Mouse (Mus musculus): ENCODE results near the gene Tmem232.
"Not testable (repeated sequence)": the region's sequence is repeated elsewhere in the genome, so short reads cannot be mapped to it uniquely, and the experiment has no call there.

The Tmem232 gene

DNA sequence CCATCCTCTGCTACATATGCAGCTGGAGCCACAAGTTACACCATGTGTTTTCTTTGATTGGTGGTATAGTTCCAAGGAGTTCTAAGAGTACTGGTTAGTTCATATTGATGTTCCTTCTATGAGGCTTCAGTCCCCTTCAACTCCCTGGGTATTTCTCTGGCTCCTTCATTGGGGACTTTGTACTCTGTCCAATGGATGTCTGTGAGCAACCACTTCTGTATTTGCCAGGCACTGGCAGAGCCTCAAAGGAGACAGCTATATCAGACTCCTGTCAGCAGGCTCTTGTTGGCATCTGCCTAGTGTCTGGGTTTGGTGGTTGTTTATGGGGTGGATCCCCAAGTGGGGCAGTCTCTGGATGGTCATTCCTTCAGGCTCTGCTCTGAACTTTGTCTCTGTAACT is 8.2 kb downstream of the Tmem232 start:
- DNase-seq (ENCODE audit: low spot score in 2 of 2) = not testable (repeated sequence)

DNA sequence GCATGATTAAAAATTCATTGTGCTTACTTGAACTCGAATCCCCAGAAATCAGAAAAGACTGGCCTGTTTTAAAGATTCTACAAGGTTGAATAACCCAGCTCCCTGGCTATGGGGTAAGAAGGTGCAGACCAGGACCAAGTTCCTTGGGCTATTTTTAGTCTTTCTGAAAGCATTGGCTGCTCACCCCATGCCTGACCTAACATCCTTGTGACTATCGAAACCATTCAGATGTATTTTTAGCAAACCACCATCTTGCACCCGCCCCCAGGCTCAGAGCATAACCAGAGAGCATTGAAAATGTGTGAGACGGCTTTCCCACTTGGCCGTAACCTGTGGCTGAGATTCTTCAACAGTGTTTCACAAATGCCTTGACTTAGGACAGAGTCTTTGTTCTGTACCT is 13.1 kb downstream of the Tmem232 start:
- peak in 1 of 2 experiments; percentile 3 for DNase-seq (ENCODE audit: low spot score in 2 of 2)

DNA sequence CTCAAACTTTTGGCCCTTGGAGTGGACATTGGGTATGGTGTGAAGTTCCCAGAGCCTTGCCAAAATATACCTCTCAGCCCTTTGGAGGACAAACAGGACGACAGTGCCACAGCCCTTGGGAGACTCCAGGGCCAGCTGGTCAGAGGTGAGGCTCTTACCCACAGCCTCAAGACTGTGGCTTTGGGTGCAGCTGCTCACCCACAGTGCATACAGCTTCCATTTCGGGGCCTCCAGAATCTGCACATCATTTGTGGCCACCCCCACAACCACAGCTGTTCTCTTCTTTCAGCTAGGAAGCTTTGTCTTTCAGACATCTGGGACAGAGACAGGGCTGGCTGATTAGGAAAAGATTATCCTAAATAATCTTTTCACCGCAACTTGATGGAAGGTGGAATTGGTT is 27.1 kb downstream of the Tmem232 start:
- DNase-seq (ENCODE audit: low spot score in 2 of 2) = no peak

DNA sequence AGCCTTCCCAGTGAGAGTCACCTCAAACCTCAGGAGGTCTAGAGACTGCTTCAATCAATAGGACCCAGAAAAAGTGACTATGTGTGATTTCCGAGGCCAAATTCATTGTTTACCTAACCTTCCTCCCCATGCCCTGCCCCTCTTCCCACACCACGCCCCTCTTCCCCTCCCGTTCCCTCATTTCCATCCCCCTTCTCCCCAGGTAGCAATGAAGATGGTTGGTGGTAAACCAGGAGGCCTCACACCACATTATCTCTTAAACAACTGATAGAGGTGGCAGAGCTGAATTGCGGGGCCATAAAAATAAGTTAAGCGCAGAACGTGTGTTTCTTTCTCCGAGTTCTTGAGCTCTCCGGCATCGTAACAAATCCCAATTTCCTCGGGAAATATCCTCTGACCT is 55.9 kb downstream of the Tmem232 start:
- no peak for DNase-seq (ENCODE audit: low spot score in 2 of 2)

DNA sequence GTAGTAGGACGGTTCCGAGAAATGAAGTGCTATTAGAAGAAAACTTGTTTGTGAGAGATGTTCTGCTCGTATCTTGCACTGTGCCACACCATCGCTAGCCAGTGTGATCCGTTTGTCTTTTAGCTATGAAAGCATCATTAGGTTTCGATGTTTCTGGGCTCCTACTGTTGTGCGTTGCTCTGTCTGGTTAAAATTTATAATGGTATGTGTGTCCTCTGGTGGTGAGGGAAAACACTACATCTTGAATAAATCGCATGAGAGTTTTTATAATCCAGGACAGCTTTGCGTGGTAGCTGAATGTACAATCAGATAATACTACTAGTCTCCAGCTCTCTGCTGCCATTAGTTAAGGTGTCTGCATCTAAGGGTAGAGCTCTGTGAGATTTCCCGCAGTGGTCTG is 63.8 kb downstream of the Tmem232 start:
- peak in 1 of 2 experiments; percentile 15 for DNase-seq (ENCODE audit: low spot score in 2 of 2)

DNA sequence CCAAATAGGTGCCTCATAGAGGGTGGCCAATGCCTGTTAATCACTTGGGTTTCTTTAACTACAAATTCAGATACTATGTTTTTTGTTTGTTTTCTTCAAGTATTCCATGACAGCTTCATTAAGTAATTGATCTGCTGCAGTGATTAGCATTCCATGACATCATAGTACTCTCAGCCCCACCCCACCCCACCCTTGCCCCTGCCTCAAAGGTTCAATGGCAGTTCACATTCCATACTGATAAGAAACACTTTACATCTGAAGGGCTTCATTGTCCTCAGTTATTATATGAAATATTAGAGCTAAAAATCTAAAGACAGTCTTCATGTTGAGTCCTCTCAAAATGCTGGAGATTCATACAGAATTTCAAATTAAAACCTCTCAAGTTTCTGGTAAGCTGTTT is 89.8 kb downstream of the Tmem232 start:
- DNase-seq (ENCODE audit: low spot score in 2 of 2) = no peak

DNA sequence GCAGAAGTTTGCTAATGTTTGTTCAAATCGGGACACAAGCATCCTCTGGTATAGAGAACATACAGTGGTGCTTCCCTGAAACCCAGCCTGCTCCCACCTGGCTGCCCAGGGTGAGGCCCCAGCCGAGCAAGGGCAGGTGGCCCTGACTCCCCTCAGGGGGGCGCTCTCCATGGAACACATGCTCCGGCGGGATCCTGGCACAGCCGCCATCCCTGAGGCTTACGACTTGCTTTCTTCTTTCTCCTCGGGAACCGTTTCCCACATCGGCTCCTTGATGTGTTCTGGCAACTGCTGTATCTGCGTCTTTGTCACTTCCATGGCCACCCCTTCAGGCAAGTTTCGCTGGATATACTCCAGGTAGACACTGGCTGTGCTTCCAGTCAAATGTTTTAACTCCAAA is 102.7 kb downstream of the Tmem232 start:
- not testable (repeated sequence) for DNase-seq (ENCODE audit: low spot score in 2 of 2)

DNA sequence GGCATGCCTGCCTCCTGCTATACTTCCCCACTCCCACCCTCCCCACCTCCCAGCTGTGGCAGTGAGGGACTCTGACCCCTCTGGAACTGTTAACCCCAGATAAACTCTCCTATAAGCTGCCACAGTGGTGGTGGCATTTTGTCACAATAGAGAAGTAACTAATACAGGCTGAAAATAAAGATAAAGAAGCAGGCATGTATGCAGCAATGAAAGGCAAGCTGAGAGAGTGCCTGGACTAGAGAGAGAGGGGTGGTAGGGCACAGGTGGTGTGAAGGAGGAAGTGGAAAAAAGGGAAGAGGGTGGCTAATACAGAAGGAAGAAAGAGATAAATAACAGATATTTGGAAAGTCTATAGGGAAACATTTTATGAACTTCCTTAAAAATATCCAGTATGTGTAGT is 121.5 kb downstream of the Tmem232 start:
- no peak for DNase-seq (ENCODE audit: low spot score in 2 of 2)

DNA sequence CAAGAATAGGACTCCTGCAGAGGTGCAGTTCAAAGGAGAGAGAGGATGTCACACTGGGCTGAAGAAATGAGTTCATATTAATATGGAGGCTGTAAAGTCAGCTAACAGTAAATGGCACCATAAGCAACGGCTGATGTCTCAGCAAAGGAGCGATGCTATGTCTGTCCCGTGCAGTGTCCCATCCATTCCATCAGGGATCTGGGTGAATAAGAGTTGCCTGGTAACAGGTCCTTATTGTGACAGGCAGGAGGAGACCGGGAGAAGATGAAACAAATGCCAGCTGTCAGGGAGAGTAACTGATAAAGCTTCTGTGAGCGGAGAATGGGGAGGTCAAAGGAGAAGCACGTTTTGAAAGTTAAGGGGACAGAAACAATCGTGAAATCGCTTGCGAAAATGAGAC is 135.3 kb downstream of the Tmem232 start:
- no peak for DNase-seq (ENCODE audit: low spot score in 2 of 2)

DNA sequence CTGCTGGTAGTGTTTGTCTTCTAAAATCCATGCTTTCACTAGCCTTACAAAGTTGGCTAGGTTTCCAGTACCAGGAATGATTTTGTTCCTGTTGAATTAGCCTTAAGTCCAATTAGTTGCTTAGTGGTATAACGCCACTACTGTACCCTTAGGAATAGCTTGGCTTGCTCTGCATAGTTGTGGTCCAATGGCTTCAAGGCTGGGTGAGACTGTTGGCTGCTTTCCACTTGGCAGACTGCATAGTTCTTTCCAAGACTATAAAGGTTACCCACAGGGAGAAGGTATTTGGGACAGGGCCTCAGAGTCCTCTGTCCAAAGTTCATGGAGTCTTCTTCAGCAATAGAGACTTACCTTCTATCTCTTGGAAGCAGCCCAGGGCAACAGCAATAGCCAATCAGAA is 139.7 kb downstream of the Tmem232 start:
- DNase-seq (ENCODE audit: low spot score in 2 of 2) = no peak

DNA sequence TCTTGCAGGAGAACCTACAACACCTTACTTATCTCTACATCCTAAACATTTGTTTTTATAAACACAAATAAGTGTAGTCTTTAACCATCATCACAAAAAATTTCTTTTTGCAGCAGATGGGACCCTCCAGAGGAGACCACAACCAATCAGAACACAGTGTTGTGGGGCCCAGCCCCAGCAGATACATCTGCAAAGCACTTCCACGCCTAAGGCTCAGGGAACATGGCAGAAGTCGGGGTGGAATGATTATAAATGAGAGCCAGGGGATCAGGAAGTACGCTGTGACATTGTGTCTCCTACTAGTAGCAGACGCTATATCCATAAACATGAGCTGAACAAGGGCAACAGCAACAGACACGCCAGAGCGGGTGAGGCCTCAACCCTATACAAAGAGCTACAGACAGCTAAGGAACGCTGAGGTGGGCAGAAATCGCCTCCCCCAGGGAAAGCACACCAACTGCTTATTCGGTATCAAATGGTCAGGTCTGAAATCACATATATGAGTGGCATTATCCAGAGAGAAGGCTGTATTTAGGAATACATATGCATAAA is 156.1 kb downstream of the Tmem232 start:
- no peak for DNase-seq (ENCODE audit: low spot score in 2 of 2)

DNA sequence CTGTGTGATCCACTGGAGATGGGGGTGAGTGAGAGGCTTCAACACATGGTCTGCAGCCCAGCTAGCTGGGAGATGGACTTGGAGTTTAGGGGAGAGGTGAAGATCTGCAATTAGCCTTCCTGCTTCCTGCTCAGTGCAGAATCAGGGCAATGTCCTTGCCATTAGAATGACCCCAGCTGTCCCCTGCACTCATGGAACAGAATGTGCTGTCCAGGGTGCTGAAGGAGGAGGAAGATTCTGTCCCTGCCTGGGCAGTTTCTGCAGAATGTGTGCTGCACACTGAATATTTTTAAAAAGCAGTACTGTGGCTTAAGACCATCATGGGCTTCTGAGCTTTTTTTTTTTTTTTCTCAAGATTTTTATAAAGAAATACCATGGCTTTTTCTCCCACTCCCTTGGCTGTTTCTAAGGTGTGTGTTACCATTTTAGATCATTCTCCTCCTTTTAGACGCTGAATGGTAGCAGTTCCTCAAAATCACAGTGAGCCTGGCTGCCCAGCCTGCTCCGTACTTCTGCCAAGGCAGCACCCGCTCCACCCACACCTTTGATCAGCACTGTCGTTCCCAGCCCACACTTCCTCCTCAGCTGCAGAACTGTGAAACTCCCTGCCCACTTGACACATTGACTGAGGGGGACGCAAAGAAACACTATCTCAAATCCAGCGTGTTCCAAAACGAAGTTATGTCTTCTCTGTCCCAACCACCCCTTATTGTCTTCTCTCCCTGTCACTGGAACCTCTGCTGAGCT is 170.4 kb downstream of the Tmem232 start:
- DNase-seq (ENCODE audit: low spot score in 2 of 2) = peak; percentile 80 to 86

DNA sequence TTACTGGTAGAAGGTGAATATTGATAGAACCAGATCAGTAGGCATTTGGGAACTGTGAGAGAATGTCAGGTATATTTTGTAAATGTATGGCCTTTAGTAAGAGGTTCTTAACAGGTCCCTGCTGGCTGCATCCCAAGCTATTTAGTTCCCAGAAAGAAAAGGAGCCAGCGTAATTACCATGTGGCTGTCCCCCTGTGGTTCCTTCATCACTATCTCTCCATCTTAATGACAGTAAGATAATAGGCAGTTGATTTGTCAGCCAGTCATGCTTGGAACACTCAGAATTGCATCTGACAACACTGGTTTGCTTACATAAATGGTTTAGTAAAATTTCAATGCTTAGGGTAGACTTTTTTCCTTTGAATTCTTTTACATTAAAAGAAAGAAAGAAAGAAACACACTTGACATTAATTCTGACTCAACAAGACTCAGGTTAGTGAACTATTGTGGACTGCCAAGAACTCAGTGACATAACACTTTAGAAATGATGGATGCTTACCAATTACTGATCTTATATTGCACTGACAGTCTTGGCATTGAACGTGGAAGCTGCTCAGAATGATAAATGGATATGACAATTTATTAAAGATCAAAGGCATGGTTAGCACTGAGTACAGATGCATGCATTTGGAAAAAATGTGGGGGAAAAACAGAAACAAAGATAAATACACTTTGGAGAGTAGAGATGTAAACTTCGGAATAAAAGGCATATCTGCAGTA is 174.9 kb downstream of the Tmem232 start:
- no peak for DNase-seq (ENCODE audit: low spot score in 2 of 2)

DNA sequence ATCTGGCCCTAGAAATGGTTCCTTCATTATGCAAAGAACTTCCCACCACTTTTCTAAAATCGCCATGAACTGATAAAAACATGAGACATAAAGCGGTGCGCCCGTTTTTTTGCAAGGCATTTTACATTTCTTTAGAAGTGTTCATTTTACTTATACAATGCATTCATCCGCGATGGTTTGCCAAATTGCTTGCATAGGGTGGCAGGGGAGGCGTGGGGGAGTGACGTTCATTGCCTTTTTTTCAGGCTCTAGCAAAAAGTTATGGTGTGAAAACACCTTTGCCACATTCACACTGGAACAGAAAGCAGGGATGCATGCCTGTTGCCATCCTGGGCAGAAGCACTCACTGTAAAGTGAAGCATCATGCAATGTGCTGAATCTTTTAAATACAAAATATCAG is 188.7 kb downstream of the Tmem232 start:
- peak; percentile 23 to 73 for DNase-seq (ENCODE audit: low spot score in 2 of 2)

DNA sequence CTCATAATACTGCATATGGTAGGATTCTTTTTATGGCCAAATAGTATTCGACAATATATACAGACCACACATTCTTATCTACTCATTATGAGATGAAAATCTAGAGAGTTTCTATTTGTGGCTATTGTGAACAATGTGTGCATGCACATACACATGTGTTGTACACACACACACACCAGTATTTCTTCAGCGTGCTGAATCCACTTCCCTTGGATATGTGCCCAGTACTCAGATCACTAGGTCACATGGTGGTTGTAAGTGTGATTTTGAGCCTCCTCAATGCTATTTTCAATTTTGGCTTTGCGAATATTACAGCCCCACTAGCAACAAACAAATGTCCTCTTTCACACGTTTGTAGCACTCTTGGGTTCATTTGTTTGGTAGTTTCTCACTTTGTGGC is 200.6 kb downstream of the Tmem232 start:
- no peak for DNase-seq (ENCODE audit: low spot score in 2 of 2)

DNA sequence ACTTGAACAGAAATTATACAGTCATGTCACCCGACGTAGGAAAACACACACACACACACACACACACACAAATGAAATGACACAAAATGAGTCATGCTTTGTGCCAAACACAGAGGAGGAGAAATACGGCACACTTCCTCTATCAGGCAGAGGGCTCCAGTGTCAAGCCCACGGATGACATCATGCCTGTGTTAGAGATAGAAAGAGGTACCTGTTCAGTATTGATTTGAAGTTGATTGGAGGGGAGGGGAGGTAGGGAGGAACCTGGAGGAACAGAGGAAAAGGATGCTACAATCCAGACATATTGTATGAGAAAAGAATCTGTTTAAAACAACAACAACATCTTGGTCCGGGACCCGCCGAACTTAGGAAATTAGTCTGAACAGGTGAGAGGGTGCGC is 209.8 kb downstream of the Tmem232 start:
- no peak for DNase-seq (ENCODE audit: low spot score in 2 of 2)

DNA sequence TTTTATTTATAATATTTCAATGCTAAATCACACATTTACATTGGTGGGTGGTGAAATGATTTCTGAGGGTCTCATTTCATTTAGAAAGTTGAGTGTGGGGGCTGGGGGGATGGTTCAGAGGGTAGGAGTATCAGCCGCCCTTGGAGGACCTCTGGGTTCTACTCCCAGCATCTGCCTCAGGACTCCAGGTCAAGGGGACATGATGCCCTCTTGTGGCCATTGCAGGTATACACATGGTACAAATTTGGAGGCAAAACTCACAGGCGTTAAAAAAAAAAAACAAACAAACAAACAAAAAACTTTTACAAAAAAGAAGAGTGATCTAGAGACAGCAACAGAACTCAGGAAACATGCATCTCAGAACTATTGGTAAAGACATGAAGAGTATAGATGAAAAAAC is 215.3 kb downstream of the Tmem232 start:
- peak in 1 of 2 experiments; percentile 30 for DNase-seq (ENCODE audit: low spot score in 2 of 2)

DNA sequence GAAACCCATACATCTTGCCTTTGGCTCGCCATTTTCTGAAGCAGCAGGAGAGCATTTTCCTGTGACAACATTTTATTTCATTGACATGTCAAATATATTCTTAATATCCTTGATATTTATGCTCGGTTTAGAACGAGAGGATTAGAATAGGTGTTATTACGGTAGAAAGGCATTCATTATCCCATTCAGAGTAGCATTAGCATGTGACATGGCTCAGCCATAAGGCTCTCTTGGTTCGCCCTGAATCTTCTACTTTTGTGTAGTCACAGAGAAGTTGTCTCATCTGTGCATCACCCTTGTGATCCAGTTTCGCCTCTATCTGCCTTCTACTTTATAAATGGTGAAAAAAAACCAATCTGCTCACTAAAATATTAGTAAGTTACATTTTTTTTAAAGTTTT is 220.0 kb downstream of the Tmem232 start:
- no peak for DNase-seq (ENCODE audit: low spot score in 2 of 2)

DNA sequence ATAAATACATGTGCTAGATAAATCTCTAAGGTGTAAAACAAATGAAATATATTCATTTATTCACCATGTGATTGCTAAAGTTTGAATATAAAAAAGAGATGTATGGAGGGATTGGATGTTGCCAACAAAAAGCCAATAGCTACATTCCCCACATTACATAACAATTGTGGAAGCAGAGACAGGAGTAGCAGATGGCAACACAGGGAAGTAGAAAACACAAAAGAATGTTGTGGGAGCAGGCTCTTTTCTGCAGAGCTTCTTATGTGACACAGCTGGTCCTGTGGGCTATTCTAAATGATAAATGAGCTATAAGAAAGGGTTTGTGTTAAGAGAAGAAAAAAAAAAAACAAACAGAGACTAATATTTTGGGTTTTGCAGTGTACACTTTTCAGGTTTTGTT is 240.6 kb downstream of the Tmem232 start:
- DNase-seq (ENCODE audit: low spot score in 2 of 2) = peak in 1 of 2 experiments; percentile 21

DNA sequence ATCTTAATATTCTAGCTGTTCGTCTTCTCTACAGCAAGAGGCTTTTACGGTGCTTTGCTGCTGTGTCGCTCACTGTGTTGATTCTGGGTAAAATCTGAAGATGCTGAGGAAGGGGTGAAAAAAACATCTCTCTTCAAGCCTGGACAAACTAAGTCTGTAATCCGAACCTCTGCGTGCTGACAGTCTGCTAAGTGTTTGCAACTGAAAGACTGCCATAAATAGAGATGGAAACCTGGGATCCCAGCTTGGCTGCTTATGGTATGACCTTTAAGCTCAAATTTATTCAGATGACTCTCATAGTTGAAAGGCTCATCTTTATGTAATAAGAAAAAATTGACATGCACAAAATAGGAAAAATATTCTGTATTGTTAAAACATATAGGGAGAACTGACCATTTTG is 242.8 kb downstream of the Tmem232 start:
- DNase-seq (ENCODE audit: low spot score in 2 of 2) = no peak

DNA sequence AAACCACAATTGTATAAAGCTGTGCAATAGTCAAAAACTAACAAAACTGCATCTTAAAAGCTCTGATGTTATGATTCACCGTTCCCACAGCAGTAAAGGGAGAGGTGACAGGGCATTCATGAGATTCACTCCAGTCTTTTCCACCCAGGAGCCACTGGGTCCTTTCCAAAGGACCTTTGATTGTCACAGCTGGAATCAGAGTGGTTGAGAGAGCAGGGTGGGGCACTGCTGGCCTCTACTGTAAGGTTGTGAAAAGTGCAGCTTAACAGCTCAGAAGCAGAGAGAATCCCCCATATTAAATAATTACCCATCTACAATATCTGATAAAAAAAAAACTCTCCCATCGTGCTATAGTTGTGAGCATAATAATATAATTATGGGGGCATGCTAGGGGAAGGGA is 288.4 kb downstream of the Tmem232 start:
- DNase-seq (ENCODE audit: low spot score in 2 of 2) = peak in 1 of 2 experiments; percentile 8

DNA sequence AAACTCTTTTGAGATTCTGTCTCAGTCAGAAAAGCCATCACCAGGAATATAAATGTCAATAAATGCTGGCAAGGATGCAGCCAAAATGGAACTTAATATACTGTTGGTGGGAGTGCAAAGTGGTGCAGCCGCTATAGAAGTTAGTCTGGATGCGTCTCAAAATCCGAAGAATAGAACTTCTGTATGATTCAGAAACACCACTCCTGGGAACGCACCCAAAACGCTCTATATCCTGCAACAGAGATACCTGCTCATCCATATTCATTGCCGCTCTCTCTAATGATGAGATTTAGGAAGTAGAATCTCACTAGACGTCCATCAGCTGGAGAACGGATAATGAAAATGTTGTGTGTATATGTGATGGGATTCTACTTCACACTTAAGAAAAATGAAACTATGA is 290.3 kb downstream of the Tmem232 start:
- peak; percentile 6 to 69 for DNase-seq (ENCODE audit: low spot score in 2 of 2)

DNA sequence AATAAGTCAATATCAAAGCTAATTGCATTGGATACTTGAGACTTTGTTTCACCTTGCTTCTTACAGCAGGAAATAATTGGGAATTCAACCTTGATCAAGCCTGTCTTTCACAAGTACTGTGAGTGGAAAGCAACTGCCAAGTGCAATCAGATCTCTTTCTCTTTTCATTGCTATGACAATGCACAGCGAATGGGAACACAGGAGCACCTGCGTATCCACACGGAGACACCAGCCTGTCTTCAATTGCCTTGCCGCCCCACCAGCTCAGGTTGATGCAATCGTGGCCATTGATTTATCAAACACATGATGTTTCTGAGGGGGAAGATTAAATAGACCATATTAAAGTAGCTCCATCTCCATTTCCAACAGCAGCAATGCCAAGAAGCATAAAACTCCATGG is 296.9 kb downstream of the Tmem232 start:
- no peak for DNase-seq (ENCODE audit: low spot score in 2 of 2)

Measured in left cerebral cortex, adult 9 months (tissue).